Mouse (Mus musculus): ENCODE results near the gene Pigc. TPM values are rescaled to one million over a fixed set of nuclear protein-coding genes. Genes with fewer than 3 reads are reported as not detected.

The Pigc gene
- polyA plus RNA-seq (2017; shearing (Covaris generic)), result 10 to 100 TPM; 27.3 to 31.7 (median 29.8) TPM

DNA sequence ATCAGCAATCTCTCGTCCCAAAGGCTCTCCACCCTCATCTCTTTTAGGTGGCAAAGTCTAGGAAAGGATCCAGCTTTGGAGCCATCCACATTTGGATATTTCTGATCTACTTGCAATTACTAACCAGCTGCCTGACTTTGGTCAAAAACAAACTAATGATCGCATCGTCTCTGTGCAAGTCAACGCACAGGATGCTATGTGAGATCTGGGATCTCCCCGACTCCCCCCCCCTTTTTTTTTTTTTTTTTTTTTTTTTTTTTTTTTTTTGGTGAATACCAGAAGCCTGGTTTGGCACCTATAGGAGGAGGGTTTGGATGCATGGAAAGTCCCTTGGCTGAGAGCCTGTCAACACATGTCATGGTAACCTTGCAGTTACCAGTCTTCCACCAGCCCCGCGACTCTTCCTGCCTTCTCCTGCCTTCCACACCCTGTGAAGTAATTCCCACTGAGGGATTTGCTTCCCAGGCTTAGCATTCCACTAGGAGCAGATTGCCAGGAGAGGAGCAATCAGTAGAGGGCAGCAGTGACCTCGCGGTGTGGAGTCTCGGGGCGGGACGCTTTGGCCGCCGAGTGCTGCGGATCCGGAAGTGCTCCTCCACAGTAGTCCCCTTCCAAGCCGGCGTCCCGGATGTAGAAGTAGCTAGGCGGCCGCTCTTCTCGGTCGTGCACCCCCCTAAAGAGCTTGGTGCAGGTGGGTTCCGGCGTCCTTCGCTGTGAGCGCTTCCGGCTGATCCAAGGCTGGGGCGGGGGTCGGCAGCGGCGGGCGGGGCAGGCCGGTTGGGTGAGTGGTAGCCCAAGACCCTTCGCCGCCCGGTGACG, at the start of gene Pigc:
TSS of gene Pigc (plus strand) at position 598 of the 819 bp plus-strand sequence.
- peak; percentile 94 for ATAC-seq

DNA sequence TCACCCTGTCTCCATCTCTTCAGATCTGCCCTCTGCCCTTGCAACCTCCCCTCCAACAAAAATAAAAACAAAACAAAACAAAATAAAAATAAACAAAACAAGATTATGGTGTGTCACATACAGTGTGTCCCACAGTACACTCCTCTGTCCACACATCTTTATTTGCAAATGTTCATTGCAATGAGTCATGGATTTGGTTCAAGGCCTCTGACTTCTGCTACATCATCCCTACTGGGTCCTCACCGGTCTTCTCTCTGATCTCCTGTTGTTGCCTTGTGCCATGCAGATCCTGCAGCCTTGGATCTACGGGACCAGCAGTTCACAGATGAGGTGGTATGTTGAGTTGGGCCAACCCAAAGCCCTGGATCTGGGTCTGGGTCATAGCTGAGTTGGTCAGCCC, 49.4 kb upstream of the Pigc start:
- ATAC-seq, result no peak

DNA sequence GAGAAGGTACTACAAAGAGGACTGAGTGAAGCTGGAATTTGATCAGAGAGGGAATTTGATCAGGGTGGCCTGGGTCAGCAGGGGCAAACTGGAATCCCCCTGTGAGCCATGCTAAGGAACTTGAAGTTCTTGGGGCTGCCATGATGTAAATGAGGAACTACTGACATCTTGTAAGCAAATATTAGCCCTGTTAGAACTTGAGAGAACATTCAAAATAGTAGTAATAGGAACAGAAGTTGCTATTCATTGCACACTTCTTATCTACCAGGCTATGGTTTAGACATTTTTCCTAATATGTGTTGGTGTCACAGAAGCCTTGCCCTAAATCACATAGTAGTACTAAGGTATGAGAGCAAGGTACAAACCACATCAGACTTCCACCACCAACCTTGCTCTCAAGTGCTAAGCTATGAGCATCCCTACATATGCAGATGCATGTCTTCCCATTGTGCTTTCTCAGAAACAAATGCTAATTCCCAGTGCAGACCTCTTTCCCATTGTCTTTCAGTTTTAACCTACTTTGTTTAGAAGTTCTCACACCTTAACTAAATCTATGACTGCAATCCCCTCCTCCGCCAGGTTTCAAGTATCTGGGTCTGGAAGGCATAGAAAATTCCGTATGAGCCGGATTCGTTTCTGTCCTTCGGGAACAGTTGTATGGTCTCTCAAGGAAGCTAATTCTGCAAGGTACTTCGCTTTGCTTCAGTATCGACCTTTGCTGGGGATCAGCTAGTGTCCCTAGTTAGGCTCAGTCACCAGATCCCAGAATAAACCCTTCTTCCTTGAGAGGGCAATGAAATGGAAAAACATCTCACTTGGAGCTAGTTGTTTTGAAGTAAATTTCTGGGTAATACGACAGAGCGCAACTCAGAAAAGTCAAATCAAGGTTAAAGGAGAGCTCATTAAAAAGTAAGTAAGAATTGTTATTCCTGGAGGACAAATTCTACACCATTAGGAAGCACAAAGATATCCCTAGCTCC, 48.2 kb upstream of the Pigc start:
- no peak for ATAC-seq

DNA sequence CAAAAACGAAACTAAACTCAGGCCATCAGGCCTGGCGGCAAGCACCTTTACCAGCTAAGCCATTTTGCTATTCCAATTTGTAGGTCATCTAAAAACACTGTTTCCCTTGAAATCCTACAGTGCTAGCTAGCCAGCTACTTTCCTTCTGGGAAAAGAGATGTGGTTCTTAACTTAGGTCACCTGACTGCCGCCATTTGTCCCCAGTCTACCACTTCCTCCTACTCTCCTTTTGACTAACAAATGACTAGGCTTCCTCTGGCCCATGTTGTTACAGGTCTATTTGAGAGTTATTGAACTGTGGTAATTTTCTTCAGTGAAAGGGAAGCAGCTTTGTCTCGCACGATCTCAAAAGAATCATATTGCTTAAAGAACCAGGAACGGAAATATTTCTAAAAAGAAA, 47.1 kb upstream of the Pigc start:
- peak; percentile 63 for ATAC-seq

DNA sequence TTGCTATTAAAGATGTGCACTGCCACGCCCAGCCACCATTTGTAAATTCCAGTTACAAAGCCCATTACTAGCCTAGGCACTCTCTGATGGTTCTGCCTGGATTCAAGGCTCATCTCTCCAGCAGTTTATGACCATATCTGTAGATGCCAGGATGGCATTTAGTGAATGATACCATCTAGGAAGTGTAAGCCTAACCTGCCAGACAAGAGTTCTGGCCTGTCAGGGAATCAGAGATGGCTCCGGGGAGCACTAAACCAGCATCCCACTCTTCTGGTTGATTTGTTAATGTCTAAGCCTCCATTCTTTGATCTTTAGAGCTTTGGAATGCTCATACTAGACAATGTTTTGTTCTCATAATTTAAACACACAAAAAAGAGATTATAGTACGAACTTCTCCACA, 44.7 kb upstream of the Pigc start:
- no peak for ATAC-seq

DNA sequence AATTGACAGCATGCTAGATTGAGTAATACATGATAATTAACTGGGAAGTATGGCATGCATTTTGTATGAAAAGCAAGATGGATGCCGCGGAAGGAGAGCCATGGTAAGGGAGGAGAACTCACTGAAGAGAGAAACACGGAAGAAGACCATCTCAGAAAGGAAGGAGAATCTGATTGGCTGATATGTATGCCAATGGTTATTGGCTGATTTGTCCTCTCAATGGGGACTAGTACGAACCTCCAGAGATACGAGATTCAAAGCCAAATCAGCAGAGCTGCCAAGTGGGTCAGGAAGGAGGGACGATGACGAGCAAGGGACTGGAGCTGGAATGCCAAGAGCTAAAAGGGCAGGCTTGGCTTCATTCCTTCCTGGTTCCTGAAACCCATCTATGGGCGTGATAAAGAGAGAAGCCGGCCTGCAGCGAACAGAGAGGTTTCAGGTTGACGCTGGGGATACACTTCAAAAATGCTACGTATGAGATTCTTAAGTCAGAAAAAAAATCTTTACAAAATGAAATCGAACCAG, 43.6 kb upstream of the Pigc start:
- ATAC-seq, result no peak

DNA sequence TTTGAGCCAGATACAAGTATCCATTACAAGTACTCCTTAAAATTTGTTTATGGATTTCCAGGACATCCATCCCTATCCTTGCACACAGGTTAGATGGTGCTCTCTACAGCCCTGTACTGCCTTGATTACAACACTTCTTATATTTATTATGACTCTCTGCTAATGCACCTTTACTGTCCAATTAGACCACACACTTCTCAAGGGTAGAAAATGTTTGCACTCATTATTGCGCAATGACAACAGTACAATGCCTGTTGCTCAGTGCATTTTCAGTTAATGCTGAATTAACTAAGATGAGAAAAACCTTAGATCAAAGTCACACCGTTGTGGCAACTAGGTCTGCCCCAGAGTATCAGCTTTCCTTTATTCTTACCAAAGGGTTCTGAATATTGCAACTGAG, 41.0 kb upstream of the Pigc start:
- ATAC-seq, result no peak

DNA sequence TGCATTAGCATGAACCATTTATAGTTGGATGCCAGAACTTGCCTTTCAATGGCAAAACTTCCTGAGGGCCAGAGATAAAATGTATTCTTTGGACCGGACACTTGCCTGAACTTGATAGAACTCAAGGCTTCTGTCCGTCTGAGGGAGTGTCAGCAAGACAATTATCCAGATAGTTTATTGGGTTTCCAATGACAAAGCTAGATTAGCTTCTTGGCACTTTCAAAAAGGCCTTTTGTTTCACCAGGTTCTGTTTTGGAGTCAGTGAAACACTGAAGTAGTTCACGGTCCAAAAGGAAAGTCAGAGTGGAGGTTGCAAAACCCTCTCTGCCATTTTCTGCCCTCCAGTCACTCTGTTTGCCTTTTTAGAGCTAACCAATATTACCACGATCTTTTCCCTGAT, 37.7 kb upstream of the Pigc start:
- no peak for ATAC-seq

DNA sequence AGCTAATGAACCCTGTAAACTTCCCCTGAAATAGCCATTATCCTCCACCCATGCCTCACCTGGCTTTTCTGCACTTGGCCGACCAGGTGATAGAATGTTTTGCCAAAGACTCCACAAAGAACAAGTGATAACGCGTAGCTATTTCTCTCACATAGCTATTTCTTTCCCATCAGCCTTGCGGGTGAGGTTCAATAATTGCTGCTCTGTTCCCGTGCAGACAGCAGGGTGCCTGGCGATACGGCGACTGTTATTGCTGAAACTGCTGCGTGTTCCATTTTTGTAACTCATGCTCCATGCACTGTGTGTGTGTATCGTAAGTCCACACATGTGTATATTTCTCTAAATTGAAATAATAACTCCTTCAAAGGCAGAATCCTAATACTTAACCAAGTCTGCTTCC, 37.2 kb upstream of the Pigc start:
- ATAC-seq, result no peak

DNA sequence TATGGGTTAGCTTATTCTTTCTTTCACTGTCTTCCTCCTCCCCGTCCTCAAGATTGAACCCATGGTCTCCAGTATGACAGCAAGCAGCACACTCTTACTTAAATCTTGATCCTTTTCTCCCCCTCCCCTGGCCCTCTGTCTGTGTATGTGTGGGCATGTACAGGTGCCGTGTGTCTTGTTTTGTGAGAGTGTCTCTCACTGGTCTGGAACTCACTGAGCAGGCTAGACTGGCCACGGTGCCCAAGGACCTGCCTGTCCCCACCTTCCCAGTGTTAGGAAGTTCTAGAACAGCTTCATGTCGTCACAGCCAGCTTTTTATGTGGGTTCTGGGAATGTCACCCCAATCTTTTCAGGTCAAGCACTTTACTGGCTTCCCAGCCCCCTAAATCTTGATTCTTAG, 36.7 kb upstream of the Pigc start:
- ATAC-seq, result no peak

DNA sequence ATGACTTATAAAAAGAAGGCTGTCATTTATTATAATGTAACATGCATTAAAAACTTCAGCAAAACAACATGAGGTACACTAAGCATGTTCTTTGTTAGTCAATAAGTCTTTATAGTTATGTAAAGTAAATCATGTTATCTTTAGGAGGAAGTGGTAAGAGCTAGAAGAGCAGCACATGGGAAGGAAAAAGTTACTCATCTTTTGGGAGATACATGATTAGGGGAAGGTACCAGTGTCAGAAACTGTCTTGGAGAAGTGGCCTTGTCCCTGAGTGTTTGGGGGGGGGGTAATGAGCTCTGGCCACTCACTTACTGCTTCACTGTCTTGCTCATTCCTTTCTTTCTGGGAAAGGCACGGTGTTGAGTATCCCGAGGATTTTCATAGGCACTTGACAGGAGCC, 26.9 kb upstream of the Pigc start:
- ATAC-seq, result no peak

DNA sequence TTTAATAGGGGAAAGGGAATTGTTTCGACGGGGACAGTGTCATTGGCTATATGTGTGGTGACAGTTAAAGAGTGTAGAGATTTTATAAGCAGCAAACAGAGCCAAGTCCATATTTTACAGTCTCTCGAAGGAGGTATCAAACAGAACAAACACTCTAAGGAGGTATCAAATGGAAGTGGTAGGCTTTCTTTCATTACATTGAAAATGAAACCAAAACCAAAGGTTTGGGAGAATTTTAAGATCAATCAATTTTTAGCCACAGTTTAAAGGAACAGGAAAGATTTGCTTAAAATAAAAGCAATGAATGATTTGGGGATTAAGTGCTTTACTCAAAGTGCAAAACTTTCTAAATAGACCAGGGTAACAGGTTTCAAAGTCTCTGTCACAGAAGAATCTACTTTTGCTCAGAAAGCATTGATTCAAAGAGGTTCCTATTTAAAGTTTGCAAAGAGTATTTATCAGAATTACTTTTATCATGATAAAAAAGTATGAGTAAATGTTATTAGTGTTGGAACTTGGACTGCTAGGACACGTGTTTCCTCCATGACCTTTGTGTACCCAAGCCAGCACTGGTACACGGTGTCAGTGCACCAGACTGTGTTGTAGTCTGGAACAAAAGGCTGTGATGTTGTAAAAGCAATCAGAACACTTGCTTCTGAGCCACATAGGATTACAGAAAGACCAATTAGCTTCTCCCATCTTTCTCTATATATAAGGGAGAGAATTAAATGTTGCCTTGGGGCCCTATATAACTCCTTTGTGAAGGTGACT, 17.8 kb upstream of the Pigc start:
- peak; percentile 80 for ATAC-seq

DNA sequence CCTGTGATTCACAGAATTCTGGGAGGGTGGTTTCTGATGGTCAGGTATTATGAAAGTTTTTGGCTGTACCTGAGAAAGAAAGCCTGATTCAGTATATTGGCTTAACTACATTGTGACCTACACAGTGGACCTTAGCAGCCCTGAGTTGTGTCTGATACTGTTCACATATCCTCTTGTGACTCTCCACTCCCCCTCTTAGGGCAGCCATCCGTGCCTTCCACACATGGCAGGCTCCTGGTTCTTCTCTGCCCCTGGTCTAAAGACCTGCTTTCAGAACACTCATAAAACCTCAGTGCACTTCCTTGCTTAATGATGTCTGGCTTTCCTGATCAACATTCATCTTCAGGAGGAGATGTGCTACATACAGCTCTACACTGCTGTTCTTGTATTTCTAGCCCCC, 16.4 kb upstream of the Pigc start:
- ATAC-seq, result no peak

DNA sequence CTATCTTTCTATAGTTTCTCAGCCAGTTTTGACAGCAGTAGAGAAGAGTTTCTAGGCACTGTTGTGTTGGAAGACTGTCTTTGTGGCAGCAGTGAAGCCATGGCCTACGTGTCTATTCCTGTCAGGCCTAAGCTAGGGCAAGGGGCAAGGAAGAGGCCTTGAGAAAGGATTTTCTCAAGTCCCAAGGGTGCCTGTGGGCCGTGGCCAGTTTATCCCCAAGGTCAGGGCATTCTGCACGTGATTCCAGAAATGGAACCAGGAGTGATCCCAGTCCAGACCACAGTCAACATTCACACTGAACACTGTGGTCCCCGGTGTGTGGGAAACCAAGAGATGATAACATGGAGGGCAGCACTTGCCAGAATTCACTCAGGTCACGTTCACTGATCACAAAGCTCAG, 13.1 kb upstream of the Pigc start:
- ATAC-seq, result no peak

DNA sequence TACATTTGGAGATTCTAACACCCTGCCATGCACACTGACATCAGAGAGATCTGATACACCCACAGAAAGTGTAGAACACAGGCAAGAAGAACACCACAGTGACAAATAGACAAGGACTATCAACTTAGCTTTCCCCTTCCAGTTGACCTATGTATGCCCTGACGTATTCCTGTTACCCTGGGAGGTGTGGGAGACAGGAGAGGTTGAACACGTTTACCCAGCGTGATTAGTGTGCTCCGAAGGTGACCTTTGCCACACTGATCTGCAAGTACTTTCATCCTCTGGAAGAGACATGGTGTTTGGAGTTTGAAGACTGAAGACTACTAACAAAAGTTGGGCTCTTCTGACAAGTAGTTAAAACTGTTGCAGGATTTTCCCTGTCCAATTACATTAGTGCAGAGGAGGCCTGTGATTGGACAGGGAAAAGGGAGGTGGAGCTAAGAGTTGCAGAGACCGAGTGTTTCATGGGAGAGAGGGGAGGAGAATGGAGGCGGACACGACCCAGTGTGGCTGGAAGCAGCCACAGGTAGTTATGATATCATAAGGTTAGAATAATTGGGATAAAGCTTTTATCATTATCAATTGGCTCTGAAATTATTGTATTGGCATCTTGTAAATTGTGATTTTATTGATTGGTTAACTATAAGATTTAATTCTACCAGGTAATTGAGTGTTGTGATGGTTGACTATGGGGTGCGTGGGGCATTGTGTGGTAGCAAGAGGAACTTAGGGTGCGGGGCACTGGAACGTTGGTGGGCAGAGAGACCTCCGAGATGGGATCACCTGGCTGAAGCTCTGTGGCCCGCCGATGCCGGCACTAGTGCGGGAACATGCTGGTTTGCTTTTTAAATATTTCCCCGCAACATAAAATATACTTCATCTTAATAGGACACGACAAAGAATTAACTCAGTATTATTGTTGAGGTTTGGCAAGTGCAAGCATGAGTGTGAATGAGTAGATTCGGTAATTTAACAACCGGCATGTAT, 10.7 kb upstream of the Pigc start:
- ATAC-seq, result no peak

DNA sequence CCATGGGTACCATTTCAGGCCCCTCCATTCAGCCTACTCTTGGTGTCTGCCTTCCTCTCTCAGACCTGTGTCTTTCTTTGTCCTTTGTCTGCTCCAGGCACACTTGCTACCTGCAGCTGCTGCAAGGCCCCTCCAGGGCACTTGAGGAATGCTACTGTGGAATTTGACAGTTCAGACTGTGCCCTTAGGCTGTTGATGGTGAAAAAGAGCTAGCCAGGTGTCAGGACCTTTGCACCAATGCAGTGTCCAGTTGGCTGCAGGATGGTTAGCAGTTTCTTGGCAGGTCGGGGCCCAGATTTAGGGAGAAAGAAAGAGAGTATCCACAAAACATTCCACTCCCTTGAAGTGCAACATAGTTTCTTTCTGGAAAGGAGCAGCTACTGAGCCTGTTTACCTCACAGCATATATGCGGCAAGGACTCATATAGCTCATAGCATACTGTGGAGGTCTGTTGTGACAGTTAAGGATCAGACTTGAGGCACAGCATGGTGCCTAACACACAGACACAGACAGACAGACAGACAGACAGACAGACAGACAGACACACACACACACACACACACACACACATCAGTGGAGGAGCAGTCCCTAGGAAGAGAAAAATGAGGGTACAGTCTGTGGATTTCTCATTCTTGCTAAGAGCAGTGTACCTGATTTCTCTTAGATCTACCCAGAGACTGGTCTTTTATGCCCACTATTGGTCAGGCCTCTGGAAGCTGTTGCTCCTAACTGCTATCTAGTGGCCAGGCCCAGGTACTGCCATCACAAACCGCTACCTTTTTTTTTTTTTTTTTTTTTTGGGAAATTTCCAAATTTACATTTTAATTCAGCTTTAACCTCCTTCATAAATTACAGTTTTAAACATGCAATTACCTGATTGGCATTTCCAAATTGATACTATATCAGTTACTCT, 6.3 kb upstream of the Pigc start:
- peak; percentile 76 for ATAC-seq

DNA sequence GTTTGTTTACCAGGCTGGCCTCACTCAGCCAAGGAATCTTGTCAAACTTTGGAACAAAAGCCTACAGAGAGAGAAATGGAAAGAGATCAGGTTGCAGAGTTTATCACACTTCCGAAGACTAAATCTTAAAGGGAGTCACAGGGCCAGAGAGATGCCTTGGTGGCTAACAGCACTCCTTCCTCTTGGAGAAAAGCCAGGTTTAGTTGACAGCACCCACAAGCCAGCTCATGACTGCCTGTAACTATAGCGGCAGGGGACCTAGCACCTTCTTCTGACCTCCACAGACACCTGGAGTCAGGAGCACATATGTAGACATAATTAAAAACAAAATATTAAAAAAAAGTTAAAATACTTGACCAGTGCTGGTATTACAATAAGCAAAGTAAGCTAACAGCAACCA, 1.1 kb upstream of the Pigc start:
- no peak for ATAC-seq

DNA sequence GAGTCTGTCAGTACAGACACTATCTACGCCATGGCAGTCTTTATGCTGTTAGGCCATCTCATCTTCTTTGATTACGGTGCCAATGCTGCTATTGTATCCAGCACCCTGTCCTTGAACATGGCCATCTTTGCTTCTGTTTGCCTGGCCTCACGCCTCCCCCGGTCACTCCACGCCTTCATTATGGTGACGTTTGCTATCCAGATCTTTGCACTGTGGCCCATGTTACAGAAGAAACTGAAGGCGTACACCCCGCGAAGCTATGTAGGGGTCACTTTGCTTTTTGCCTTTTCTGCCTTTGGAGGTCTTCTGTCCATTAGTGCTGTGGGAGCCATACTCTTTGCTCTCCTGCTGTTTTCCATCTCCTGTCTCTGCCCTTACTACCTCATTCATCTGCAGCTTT, 1.9 kb downstream of the Pigc start:
- no peak for ATAC-seq

DNA sequence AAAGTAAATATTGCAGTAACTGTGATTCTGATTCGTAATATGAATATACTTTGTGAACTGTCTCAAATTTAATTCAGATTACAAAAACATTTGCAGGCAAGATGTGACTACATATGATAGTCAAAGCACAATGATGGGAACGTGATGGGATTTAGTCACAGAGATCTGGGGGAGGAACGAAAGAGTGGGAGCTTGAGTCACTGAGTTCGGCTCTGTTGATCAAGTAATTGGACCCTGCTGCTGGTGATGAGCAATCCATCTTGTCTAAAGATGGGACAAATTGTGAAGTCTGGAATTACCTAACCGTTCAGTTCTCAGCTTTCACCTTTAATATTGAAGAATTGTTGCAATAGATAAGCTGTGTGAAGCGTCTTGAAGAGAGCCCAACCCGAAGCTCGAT, 3.2 kb downstream of the Pigc start:
- no peak for ATAC-seq

Data from inflammation-experienced regulatory T-cells, adult 6 months (primary cell).